Mouse (Mus musculus) frontal cortex, postnatal 25 days (tissue): Measurements from ENCODE around the gene Ggt1.

Experiments used
- DNase-seq, 2 experiments: peaks; one replicate each; pipeline ENCODE4 v3.0.0; 2022; ENCODE audit warnings: low spot score in 2 of 2

The Ggt1 gene

DNA sequence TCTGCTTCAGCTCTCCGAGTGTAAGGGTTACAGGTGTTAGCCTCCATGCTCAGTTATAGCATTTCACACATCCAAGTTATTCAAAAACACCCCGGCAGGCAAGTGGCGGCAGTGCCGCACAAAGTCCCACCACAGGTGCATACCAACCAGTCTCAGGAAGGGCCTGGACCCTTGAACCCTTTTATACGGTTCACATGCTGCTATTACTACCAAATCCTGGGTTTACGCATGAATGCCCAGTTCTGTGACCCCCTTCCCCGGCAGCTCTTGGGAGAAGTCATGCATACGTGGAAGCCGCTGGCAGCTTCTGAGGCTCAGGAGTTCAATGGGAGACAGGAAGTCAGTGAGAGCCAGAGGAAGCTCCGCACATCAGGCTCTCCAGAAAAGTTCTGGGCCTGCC, 11.8 kb downstream of the Ggt1 start:
- no peak for DNase-seq

DNA sequence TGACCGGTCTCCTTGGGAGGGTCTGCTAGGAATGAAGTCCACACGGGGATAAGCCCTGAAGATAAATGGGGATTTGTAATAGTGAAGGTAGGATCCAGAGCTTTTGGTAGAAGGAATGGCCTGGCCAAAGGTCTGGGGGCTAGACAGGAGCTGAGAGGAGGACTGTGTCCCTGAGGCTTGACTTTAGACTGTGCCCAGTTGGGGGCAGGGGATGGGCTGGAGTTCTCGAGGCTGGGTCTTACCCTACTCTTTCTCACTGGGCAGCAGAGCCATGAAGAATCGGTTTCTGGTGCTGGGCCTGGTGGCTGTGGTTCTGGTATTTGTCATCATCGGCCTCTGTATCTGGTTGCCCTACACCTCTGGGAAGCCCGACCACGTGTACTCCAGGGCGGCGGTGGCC, 12.6 kb downstream of the Ggt1 start:
- DNase-seq, result no peak

DNA sequence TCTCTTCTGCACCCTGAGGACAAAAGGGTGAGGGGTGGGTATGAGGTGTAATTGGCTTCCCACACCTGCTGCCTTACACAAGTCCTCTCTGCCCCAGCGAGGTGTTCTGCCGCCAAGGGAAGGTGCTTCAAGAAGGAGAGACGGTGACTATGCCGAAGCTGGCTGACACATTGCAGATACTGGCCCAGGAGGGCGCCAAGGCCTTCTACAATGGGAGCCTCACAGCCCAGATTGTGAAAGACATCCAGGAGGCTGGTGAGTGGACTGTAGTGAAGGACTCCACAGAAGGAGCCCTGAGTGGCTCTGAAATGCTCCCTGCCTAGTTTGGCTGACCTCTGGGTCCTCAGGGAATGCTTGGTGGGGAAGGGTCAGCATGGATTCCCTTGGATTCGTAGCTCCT, 17.7 kb downstream of the Ggt1 start:
- no peak for DNase-seq

DNA sequence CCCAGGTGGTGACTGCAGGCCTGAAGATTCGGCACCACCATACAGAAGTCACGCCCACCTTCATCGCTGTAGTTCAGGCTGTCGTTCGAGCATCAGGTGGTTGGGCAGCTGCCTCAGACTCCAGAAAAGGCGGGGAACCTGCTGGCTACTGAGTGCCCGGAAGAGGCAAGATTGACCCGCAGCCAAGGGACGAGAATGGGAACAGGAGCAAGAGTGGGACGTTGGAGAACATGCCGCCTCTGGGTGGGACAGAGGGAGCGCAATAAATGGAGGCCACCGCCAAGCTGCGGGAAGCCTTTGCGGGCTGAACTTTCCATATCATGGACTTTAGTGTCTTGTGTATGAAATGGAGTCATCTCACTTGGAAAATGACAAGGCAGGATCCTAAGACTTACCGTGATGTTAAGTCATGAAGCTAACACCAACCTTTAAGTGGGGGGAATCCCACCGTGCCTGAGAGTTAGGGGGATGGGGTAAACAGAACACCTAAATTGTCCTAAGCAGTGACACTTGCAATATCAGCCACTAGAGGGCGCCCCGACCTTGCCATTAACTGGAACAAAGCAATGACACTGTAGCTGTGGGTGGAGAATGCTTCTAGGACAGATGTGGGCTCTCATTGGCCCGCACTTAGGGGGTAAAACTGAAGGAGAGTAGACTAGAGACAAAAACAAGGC, 24.6 kb downstream of the Ggt1 start:
- DNase-seq, result peak; percentile 90 to 91

GRCm38 (mm10) chr10:75586553-75586879, 25.1 kb downstream of the Ggt1 start:
- no peak for DNase-seq

DNA sequence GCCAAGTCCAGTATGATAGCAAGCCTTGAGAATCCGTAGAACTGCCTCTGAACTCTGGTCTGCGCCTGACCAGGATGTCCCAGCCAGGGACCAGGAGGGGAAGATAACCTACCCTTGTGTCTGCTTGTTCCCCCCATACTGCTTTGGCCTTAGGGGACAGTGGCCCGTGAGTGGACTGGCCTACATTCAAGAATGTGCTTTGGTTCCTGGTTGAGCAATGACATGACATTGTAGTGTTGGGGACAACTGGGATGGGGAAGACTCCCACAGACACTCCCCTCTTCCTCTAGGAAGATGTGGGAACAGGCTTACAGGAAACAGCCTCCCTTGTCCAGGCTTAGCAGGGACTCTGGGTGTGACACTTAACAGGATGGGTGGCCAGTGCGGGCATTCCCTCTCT, 26.4 kb downstream of the Ggt1 start:
- no peak for DNase-seq

DNA sequence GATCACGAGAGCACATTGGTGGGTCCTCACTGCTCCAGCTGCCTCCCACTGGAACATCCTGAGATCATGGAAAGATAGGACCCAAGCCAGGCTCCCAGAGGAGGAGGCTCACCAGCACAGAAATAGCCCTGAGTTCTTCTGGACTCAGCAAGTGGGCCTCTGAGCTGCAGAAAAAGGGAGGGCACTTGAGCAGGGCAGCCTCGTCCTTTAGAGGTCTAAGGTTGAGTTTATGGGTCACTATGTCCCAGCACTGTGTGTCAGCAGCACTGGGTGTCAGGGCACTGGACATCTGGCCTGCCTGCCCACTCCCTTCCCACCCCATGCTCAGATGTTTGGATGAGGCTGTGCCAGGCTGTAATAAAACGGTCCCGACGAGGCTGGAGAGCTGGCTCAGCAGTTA, 26.9 kb downstream of the Ggt1 start:
- DNase-seq, result no peak

- no peak for DNase-seq
These were observed 27.7 kb downstream of the Ggt1 start, which contains the start of gene Ggt5 for GRCm38 (mm10) chr10:75589129-75589528. Gene Ggt5, plus strand, starts transcription at chr10:75589340.

DNA sequence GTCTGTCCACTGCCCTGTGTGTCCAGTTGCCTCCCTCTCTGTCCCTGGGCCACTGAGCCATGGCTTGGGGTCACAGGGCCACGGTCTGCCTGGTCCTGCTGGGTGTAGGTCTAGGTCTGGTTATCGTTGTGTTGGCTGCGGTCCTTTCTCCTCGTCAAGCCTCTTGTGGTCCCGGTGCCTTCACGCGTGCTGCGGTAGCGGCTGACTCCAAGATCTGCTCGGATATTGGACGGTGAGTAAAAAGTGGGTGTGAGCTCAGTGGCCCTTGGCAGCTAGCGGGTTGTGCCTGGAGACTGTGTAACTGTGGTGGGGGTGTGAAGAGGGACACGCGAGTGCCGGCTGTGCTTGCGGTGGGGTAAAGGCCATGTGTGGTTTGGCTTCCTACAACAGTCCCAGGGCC, 28.2 kb downstream of the Ggt1 start:
- no peak for DNase-seq

- DNase-seq, result no peak
These were observed 29.9 kb downstream of the Ggt1 start for GRCm38 (mm10) chr10:75591211-75591894.

- DNase-seq, result no peak
These were observed 31.2 kb downstream of the Ggt1 start for GRCm38 (mm10) chr10:75592585-75592984.

GRCm38 (mm10) chr10:75595981-75596380, 34.6 kb downstream of the Ggt1 start:
- no peak for DNase-seq

DNA sequence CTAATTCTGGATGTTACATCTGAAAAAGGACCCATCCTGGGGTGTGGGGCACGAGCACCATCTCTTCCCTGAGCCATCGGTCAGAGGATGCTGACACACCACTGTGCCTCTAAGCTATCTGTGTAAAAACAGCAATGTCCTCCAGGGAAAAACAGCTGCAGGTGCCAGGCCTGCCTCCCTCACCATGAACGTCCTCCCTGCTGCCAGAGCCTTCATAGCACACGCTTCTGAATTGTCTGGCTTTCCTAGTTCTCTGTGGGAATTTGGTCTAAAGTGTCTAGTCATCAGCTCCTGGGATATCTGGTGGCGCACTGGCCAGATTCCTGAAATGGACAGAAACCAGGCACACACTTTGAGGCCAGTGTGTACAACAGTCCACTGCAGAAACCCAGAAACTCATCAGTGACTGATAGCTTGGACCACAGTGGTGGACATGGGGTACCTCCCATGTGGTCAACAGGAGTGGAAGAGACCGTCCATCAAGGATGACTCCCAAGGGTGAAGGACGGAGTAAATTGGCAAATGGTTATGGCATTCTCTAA, 38.9 kb downstream of the Ggt1 start:
- no peak for DNase-seq

DNA sequence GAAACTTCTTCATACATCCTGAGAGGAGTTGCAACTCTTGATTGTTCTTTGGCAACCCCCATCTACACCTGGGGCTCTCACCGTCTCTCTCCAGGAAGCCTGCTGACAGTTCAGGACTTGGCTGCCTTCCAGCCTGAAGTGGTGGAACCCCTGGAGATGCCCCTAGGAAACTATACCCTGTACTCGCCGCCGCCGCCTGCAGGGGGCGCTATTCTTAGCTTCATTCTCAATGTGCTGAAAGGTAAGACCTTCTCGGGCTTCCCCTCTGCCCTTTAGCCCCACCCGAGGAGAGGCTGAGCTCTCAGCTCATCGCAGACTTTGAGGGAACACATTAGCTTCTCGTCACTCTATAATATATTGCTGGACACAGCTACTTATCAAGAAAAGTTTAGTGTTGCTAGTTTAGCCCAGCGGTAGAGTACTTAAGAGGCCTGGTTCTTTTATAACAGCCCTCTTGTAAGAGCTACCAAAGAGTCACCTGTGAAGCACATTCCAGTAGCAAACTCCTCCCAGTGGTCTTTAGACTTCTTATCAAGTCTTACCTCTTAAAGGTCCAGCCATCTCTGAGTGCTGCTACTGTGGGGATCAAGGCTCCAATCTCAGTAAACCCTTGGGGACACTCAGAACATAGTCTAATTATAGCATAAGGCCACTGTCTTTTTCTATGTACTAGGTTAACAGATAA, 43.9 kb downstream of the Ggt1 start:
- DNase-seq, result no peak

DNA sequence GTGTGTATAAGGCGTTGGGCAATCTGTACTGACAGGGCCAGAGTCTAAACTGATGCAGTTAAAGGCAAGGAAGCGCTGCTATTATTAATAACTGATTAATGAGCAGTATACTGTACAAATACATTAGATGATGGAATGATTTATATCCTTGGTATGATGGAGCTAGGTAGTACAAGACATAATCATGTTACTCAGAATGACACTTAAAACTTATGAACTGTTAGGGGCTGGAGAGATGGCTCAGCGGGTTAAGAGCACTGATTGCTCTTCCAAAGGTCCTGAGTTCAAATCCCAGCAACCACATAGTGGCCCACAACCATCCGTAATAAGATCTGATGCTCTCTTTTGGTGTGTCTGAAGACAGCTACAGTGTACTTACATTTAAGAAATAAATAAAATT, 45.8 kb downstream of the Ggt1 start:
- no peak for DNase-seq

DNA sequence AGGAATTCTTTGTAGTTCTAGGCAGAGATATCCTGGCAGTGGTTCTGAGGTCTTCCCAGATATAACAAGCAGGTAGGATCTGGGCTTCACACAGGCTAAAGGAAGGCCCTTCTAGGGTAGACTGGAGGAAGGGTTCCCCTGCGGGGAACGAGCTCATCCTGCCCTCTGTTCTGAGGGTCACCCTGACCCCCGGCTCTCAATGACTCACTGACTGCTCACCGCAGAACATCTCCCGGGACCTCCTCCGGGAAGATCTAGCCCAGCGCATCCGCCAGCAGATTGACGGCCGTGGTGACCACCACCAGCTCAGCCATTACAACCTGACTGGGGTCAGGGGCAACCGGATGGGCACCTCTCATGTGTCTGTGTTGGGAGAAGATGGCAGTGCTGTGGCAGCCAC, 47.6 kb downstream of the Ggt1 start:
- no peak for DNase-seq

- DNase-seq, result no peak
These were observed 49.1 kb downstream of the Ggt1 start for GRCm38 (mm10) chr10:75610486-75610885.

DNA sequence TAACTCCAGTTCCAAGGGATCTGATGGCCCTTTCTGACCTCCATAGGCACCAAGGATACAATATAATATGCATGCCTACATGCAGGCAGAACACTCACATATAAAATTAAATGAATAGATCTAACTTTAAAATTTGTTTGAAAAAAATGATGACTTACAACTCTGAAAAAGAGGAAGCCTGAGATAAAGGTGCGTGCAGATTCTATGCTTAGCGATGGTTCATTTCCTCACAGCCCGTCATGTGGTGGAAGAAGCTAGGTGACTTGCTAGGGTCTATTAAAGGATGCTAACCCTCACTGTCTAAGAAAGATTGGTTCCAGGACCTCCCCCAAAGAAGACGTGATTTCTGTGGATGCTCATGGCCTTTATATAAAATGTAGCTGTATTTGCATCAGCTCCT, 54.6 kb downstream of the Ggt1 start:
- no peak for DNase-seq

DNA sequence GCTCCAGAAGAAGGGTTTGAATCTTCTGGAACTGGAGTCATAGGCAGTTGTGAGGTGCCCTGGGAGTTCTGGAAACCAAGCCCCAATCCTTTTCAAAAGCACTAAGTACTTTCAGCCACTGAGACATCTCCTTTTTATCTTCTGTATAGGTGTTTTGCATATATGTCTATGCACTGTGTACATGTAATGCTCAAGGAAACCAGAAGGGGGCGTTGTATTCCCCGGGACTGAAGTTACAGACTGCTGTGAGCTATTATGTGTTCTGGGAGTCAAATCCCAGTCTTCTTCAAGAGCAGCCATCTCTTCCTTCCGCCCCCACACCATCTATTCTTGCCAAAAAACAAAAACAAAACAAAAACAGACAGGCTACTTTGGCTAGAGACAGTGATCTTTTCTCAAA, 59.4 kb downstream of the Ggt1 start:
- no peak for DNase-seq

DNA sequence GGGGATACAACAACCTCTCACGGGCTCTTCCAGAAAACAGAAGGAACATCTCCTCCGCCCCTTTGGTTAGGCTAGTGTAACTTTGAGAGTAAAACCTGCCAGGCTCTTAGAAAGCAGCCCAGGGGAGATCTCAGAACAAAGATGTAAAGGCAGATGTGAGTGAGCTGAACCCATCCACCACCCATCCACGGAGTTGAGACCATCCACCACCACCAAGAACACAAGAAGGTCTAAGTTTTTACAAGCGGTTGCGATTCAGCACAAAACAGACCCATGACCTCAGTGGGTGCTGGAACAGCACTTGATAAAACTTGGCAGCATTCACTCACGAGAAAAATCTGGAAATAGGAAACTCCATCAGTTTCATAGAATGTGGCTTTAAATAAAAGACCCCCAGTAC, 64.5 kb downstream of the Ggt1 start:
- no peak for DNase-seq

DNA sequence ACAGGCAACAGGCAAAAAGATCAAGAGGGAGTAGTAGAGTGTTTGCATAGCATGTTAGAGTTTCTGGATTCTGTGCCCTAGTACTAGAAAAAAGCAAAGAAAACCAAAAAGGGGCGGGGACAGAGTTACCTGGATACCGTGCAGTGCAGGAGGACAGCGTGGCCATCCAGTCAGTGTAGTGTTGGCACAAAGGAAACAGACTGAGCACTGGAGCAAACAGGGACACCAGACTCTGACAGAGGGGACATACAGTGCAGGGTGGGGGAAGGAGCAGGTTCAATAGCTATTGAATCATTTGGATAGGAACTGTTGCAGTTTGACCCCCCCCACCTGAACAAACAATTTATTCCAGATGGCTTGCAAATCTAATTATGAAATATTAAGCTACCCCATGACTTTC, 65.6 kb downstream of the Ggt1 start:
- DNase-seq, result no peak

DNA sequence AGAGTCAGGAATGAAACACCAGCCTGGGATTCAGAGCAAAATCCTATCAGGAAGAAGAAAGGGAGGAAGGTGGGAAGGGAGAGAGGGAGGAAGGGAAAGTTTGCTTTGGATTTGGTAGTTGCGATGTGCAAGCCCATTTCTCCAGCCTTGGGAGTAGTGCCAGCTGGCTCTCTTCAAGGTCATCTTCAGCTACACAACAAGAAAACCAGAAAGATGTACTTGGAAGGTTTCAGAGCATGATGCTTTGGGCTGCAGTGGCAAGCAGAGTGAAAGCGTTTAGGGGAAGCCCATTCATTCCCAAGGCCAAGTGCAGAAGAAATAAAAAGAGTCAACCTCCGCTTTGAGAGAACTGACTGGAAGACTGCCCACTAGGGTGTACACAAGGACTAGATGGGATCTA, 66.1 kb downstream of the Ggt1 start:
- DNase-seq, result no peak

GRCm38 (mm10) chr10:75632633-75633032, 71.2 kb downstream of the Ggt1 start:
- DNase-seq, result peak in 1 of 2 experiments; percentile 4
